Mouse (Mus musculus) liver, postnatal 0 days (tissue): ENCODE data around the gene Scn2b. TPM values are rescaled to one million over a fixed set of nuclear protein-coding genes. Genes with fewer than 3 reads are reported as not detected.

ENCODE experiments used
- ATAC-seq: fragments of 200-750 bp; cut with Nextera tagmentation; 2 replicates; pipeline ENCODE4 v1.8.0; 2017; ENCODE audit warnings: mild to moderate bottlenecking, moderate library complexity
- DNase-seq: peaks from one replicate; pipeline ENCODE4 v3.0.0-alpha.2; 2016
- H3K27ac ChIP-seq: fragments of 300-500 bp; sonication (generic); 2 replicates; pipeline ENCODE4 v1.5.1; 2014; ENCODE audit warnings: antibody characterized with exemption, moderate library complexity, mild to moderate bottlenecking, low read depth
- H3K27me3 ChIP-seq: fragments of 300-500 bp; sonication (generic); 2 replicates; pipeline ENCODE4 v1.6.1; 2014; ENCODE audit warnings: low read length, control low read depth, mixed read lengths; ENCODE audit not compliant: insufficient read depth
- H3K36me3 ChIP-seq: fragments of 300-500 bp; sonication (generic); replicated peaks from 2 replicates; pipeline ENCODE4 v1.6.1; 2014; ENCODE audit warnings: mild to moderate bottlenecking, control low read depth, low read length, moderate library complexity, mixed read lengths; ENCODE audit not compliant: insufficient read depth
- H3K4me1 ChIP-seq: fragments of 300-500 bp; sonication (generic); 2 replicates; pipeline ENCODE4 v1.6.1; 2014; ENCODE audit warnings: antibody characterized with exemption, mild to moderate bottlenecking, control low read depth; ENCODE audit not compliant: insufficient read depth
- H3K4me2 ChIP-seq: fragments of 300-500 bp; sonication (generic); 2 replicates; pipeline ENCODE4 v1.6.1; 2014; ENCODE audit warnings: low read depth, mild to moderate bottlenecking, low read length, moderate library complexity, mixed read lengths
- H3K4me3 ChIP-seq: fragments of 300-500 bp; sonication (generic); 2 replicates; pipeline ENCODE4 v1.5.1; 2014; ENCODE audit warnings: low read depth, low read length
- H3K9ac ChIP-seq: fragments of 300-500 bp; sonication (generic); replicated peaks from 2 replicates; pipeline ENCODE4 v1.6.1; 2014; ENCODE audit warnings: mild to moderate bottlenecking, moderate library complexity
- H3K9me3 ChIP-seq: fragments of 300-500 bp; sonication (generic); 2 replicates; pipeline ENCODE4 v1.6.1; 2016; ENCODE audit warnings: mild to moderate bottlenecking, control low read depth, low read length, mixed read lengths
- CTCF ChIP-seq: sonication (generic); IDR thresholded peaks from 2 replicates; pipeline ENCODE4 v1.5.1; 2016; ENCODE audit warnings: antibody characterized with exemption, low read depth
- EP300 ChIP-seq: IDR thresholded peaks from 2 replicates; pipeline ENCODE4 v1.6.1; 2016; ENCODE audit warnings: antibody characterized with exemption, low read depth, mild to moderate bottlenecking
- WGBS: fragments of 180-500 bp; shearing (Covaris S2); extraction: QIAGEN DNeasy Blood & Tissue Kit; methylation state at CpG from one replicate; pipeline ENCODE4 v1.1.7; 2014; ENCODE audit not compliant: insufficient replicate concordance; 5-methylcytosine and 5-hydroxymethylcytosine counted together
- polyA plus RNA-seq: library from polyadenylated mRNA; unstranded; fragments of >200 nt; fragmentation: Nextera tagmentation; extraction: Ambion mirVana; gene quantifications from 2 replicates; pipeline ENCODE4 v1.2.1, GENCODE M21; 2015

The Scn2b gene
- polyA plus RNA-seq, 1 experiment from 2014 or later, result 0.09 TPM

DNA sequence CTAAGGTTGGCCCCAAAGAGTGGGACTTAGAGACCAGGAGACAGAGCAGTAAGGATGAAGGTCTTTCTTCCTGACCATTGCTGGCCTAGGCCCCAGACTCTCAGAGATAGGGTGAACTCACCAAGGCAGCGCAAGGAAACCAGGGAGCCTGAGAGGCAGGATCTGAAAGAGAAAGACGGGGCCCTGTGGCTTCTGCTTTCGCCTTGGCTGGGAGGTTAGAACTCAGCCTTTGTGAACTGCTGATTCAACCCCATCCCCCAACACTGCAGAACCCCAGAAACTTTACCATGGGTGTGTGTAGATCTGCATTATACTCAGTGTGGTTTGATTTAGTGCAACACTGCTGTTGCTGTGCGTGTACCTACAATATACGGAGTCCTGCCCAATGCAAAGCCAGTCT, 61.7 kb downstream of the Scn2b start:
- ATAC-seq, result no peak
- no peaks in the 10 kb centered on the region for H3K36me3 ChIP-seq
- H3K27ac ChIP-seq, result no peak overlapping the region
- H3K27me3 ChIP-seq, result no peaks in the 10 kb centered on the region
- no peak overlapping the region for H3K9ac ChIP-seq
- WGBS, result 55% methylated on average over 5 of the region's 5 CpGs
- DNase-seq, result no peak
- no peak overlapping the region for H3K4me2 ChIP-seq
- H3K9me3 ChIP-seq, result no peaks in the 10 kb centered on the region
- H3K4me3 ChIP-seq, result no peak overlapping the region
- H3K4me1 ChIP-seq, result peaks cover 8% of the 10 kb centered on the region; the same call in 1 of the 2 replicates
- TF ChIP-seq CTCF (no peak), EP300 (no peak)

Other genes with a start within 250 kb of the Scn2b start
- gene Kmt2a, start 236.5 kb upstream of the Scn2b start, polyA plus RNA-seq, result 1.8 and 2.2 TPM in 2 replicates
- 764 and 787 TPM in 2 replicates for gene Atp5l, start 197.0 kb upstream of the Scn2b start, polyA plus RNA-seq
- 7.5 and 7.9 TPM in 2 replicates for gene Ube4a, start 152.2 kb upstream of the Scn2b start, polyA plus RNA-seq
- 1.8 and 2.2 TPM in 2 replicates for gene Cd3g, start 137.4 kb upstream of the Scn2b start, polyA plus RNA-seq
- 0.17 and 0.46 TPM in 2 replicates for gene Cd3d, start 136.0 kb upstream of the Scn2b start, polyA plus RNA-seq
- not detected in 2 replicates for gene Cd3e, start 108.2 kb upstream of the Scn2b start, polyA plus RNA-seq
- gene Mpzl2, start 78.0 kb upstream of the Scn2b start, polyA plus RNA-seq, result 13.7 and 15.7 TPM in 2 replicates
- 0.99 and 1.4 TPM in 2 replicates for gene Mpzl3, start 62.6 kb upstream of the Scn2b start, polyA plus RNA-seq
- 0.68 and 0.73 TPM in 2 replicates for gene Jaml, start 38.6 kb upstream of the Scn2b start, polyA plus RNA-seq
- 0.73 and 0.82 TPM in 2 replicates for gene Scn4b, start 20.6 kb downstream of the Scn2b start, polyA plus RNA-seq
- 0.14 and 0.15 TPM in 2 replicates for gene BC049352, start 64.2 kb downstream of the Scn2b start, polyA plus RNA-seq
- not detected in 2 replicates for gene Tmprss4, start 86.3 kb downstream of the Scn2b start, polyA plus RNA-seq
- gene Il10ra, start 151.4 kb downstream of the Scn2b start, polyA plus RNA-seq, result 2.4 and 2.7 TPM in 2 replicates
- gene Tmprss13, start 201.3 kb downstream of the Scn2b start, polyA plus RNA-seq, result not detected in 2 replicates